Mouse (Mus musculus) embryonic facial prominence, embryonic 14.5 days (tissue): ENCODE measurements around the gene Sgk1. TPM values are rescaled to one million over a fixed set of nuclear protein-coding genes. Genes with fewer than 3 reads are reported as not detected.

ENCODE experiments used
- ATAC-seq: fragments of 200-750 bp; cut with Nextera tagmentation; 2 replicates; pipeline ENCODE4 v1.8.0; 2017; ENCODE audit warnings: low read depth, moderate number of reproducible peaks, moderate TSS enrichment
- DNase-seq: peaks from one replicate; pipeline ENCODE4 v3.0.0-alpha.2; 2015; ENCODE audit warnings: low spot score
- H3K27ac ChIP-seq: fragments of 300-500 bp; sonication (generic); replicated peaks from 2 replicates; pipeline ENCODE4 v1.5.1; 2014; ENCODE audit warnings: low read depth, mild to moderate bottlenecking, low read length, moderate library complexity
- H3K27me3 ChIP-seq: fragments of 300-500 bp; sonication (generic); replicated peaks from 2 replicates; pipeline ENCODE4 v1.6.1; 2014; ENCODE audit warnings: low read length; ENCODE audit not compliant: control insufficient read depth, insufficient read depth
- H3K36me3 ChIP-seq: fragments of 300-500 bp; sonication (generic); 2 replicates; pipeline ENCODE4 v1.6.1; 2014; ENCODE audit warnings: low read length, mixed read lengths; ENCODE audit not compliant: control insufficient read depth, insufficient read depth
- H3K4me1 ChIP-seq: fragments of 300-500 bp; sonication (generic); 2 replicates; pipeline ENCODE4 v1.6.1; 2014; ENCODE audit warnings: antibody characterized with exemption, low read length; ENCODE audit not compliant: control insufficient read depth, insufficient read depth
- H3K4me2 ChIP-seq: fragments of 300-500 bp; sonication (generic); 2 replicates; pipeline ENCODE4 v1.6.1; 2014; ENCODE audit warnings: low read depth, mild to moderate bottlenecking, low read length, moderate library complexity, mixed read lengths
- H3K4me3 ChIP-seq: fragments of 300-500 bp; sonication (generic); 2 replicates; pipeline ENCODE4 v1.5.1; 2014; ENCODE audit warnings: low read depth, mild to moderate bottlenecking, low read length
- H3K9ac ChIP-seq: fragments of 300-500 bp; sonication (generic); 2 replicates; pipeline ENCODE4 v1.6.1; 2014; ENCODE audit warnings: low read depth, mild to moderate bottlenecking, low read length, moderate library complexity, mixed read lengths
- H3K9me3 ChIP-seq: fragments of 300-500 bp; sonication (generic); 2 replicates; pipeline ENCODE4 v1.6.1; 2016; ENCODE audit warnings: low read length; ENCODE audit not compliant: control insufficient read depth
- WGBS: fragments of 180-500 bp; shearing (Covaris S2); extraction: QIAGEN DNeasy Blood & Tissue Kit; methylation state at CpG from one replicate; pipeline ENCODE4 v1.1.7; 2014; 5-methylcytosine and 5-hydroxymethylcytosine counted together
- polyA plus RNA-seq: library from polyadenylated mRNA; unstranded; fragments of >200 nt; fragmentation: Nextera tagmentation; extraction: Ambion mirVana; gene quantifications from 2 replicates; pipeline ENCODE4 v1.2.1, GENCODE M21; 2014

Sgk1 gene
- polyA plus RNA-seq, 1 experiment from 2014 or later = 33.8 TPM

- Histone ChIP-seq H3K4me2 (peak overlapping the region; percentile 68), H3K27ac (no peak overlapping the region), H3K9me3 (no peaks in the 10 kb centered on the region), H3K36me3 (peaks cover 27% of the 10 kb centered on the region), H3K4me3 (peak overlapping the region; percentile 7; the same call in 1 of the 2 replicates), H3K4me1 (0 out of 2 replicates have a peak, but pooled peaks cover 3% of the 10 kb centered on the region), H3K9ac (no peak overlapping the region), H3K27me3 (no peaks in the 10 kb centered on the region)
- ATAC-seq = no peak
- DNase-seq = no peak
- WGBS = 80% methylated on average over 28 of the region's 28 CpGs
Measured at GRCm38 (mm10) chr10:21998503-21999180, 116.7 kb downstream of the Sgk1 start.

GRCm38 (mm10) chr10:22000491-22001306 lies 118.7 kb downstream of the Sgk1 start:
- Histone ChIP-seq H3K4me1 (0 out of 2 replicates have a peak, but pooled peaks cover 3% of the 10 kb centered on the region), H3K9ac (no peak overlapping the region), H3K27ac (no peak overlapping the region), H3K9me3 (no peaks in the 10 kb centered on the region), H3K27me3 (no peaks in the 10 kb centered on the region), H3K4me2 (no peak overlapping the region), H3K4me3 (no peak overlapping the region), H3K36me3 (peaks cover 27% of the 10 kb centered on the region)
- 63% methylated on average over 10 of the region's 10 CpGs for WGBS
- DNase-seq = no peak
- no peak for ATAC-seq

- Histone ChIP-seq H3K36me3 (peaks cover 27% of the 10 kb centered on the region), H3K4me1 (no peaks in the 10 kb centered on the region), H3K9me3 (no peaks in the 10 kb centered on the region), H3K9ac (no peak overlapping the region), H3K4me2 (no peak overlapping the region), H3K4me3 (no peak overlapping the region), H3K27me3 (no peaks in the 10 kb centered on the region), H3K27ac (no peak overlapping the region)
- WGBS = 69% methylated on average over 2 of the region's 5 CpGs
- DNase-seq = no peak
- ATAC-seq = no peak
Measured at GRCm38 (mm10) chr10:22001621-22002020, 119.6 kb downstream of the Sgk1 start.

- Histone ChIP-seq H3K4me3 (no peak overlapping the region), H3K27ac (no peak overlapping the region), H3K4me2 (no peak overlapping the region), H3K9ac (no peak overlapping the region), H3K27me3 (no peaks in the 10 kb centered on the region), H3K9me3 (no peaks in the 10 kb centered on the region), H3K4me1 (no peaks in the 10 kb centered on the region), H3K36me3 (no peaks in the 10 kb centered on the region)
- DNase-seq = no peak
- 85% methylated on average over 5 of the region's 5 CpGs for WGBS
- no peak for ATAC-seq
Measured at GRCm38 (mm10) chr10:22004763-22005162, 122.8 kb downstream of the Sgk1 start.

- no peaks in the 10 kb centered on the region for H3K36me3 ChIP-seq
- H3K4me2 ChIP-seq = no peak overlapping the region
- no peak overlapping the region for H3K9ac ChIP-seq
- H3K4me1 ChIP-seq = no peaks in the 10 kb centered on the region
- 82% methylated on average over 10 of the region's 10 CpGs for WGBS
- H3K27ac ChIP-seq = no peak overlapping the region
- no peaks in the 10 kb centered on the region for H3K9me3 ChIP-seq
- ATAC-seq = no peak
- DNase-seq = no peak
- H3K27me3 ChIP-seq = no peaks in the 10 kb centered on the region
- H3K4me3 ChIP-seq = no peak overlapping the region
Measured at GRCm38 (mm10) chr10:22007160-22007801, 125.3 kb downstream of the Sgk1 start.

GRCm38 (mm10) chr10:22007802-22008172 lies 125.8 kb downstream of the Sgk1 start:
- no peak overlapping the region for H3K27ac ChIP-seq
- no peak overlapping the region for H3K9ac ChIP-seq
- H3K36me3 ChIP-seq = no peaks in the 10 kb centered on the region
- no peak overlapping the region for H3K4me3 ChIP-seq
- ATAC-seq (no peak), DNase-seq (peak; percentile 70)
- no peak overlapping the region for H3K4me2 ChIP-seq
- H3K9me3 ChIP-seq = no peaks in the 10 kb centered on the region
- H3K27me3 ChIP-seq = no peaks in the 10 kb centered on the region
- WGBS = 31% methylated on average over 4 of the region's 4 CpGs
- no peaks in the 10 kb centered on the region for H3K4me1 ChIP-seq

GRCm38 (mm10) chr10:22010088-22010818 lies 128.3 kb downstream of the Sgk1 start:
- ATAC-seq = no peak
- WGBS = 36% methylated on average over 19 of the region's 19 CpGs
- Histone ChIP-seq H3K9me3 (no peaks in the 10 kb centered on the region), H3K4me3 (no peak overlapping the region), H3K4me1 (no peaks in the 10 kb centered on the region), H3K4me2 (no peak overlapping the region), H3K27ac (no peak overlapping the region), H3K9ac (no peak overlapping the region), H3K36me3 (no peaks in the 10 kb centered on the region), H3K27me3 (no peaks in the 10 kb centered on the region)
- DNase-seq = peak; percentile 77

GRCm38 (mm10) chr10:22017469-22018159 lies 135.6 kb downstream of the Sgk1 start:
- ATAC-seq = no peak
- Histone ChIP-seq H3K27ac (no peak overlapping the region), H3K4me1 (no peaks in the 10 kb centered on the region), H3K9me3 (no peaks in the 10 kb centered on the region), H3K9ac (no peak overlapping the region), H3K4me2 (no peak overlapping the region), H3K36me3 (no peaks in the 10 kb centered on the region), H3K4me3 (no peak overlapping the region), H3K27me3 (no peaks in the 10 kb centered on the region)
- WGBS = 71% methylated on average over 16 of the region's 16 CpGs
- peak; percentile 50 for DNase-seq
